Mouse (Mus musculus) heart, postnatal 25 days (tissue): ENCODE results near the gene Hes5. TPM values are rescaled to one million over a fixed set of nuclear protein-coding genes. Genes with fewer than 3 reads are reported as not detected.

Experiments used
- DNase-seq: peaks from one replicate; pipeline ENCODE4 v3.0.0; 2022; ENCODE audit warnings: low spot score
- intact Hi-C: fragments of 180-260 bp; cut with DNase I; formaldehyde crosslinking; loops from one replicate; pipeline ENCODE4 v1.15.1; 2025
- total RNA-seq, 2 experiments: library from RNA; stranded (reverse); gene quantifications; 2 replicates each; pipeline ENCODE4 v1.2.3; 2021

The Hes5 gene
- total RNA-seq, 2 experiments from 2014 or later, result 0.28 TPM; not detected in 1

GRCm38 (mm10) chr4:155006296-155006695 lies 45.6 kb downstream of the Hes5 start:
- intact Hi-C loops, result no loop called here
- no peak for DNase-seq

- intact Hi-C loops, result no loop called here
- DNase-seq, result no peak
These were observed 46.9 kb downstream of the Hes5 start for GRCm38 (mm10) chr4:155007641-155008040.

GRCm38 (mm10) chr4:155008075-155008474 lies 47.4 kb downstream of the Hes5 start:
- intact Hi-C loops, result no loop called here
- no peak for DNase-seq

- no peak for DNase-seq
- intact Hi-C loops, result no loop called here
These were observed 48.5 kb downstream of the Hes5 start for GRCm38 (mm10) chr4:155009216-155009615.

GRCm38 (mm10) chr4:155010870-155011269 lies 50.1 kb downstream of the Hes5 start:
- intact Hi-C loops, result no loop called here
- DNase-seq, result no peak

- DNase-seq, result no peak
- intact Hi-C loops, result no loop called here
These were observed 50.7 kb downstream of the Hes5 start for GRCm38 (mm10) chr4:155011312-155012025.

Other genes with a start within 250 kb of the Hes5 start
- gene Ttc34, start 123.5 kb upstream of the Hes5 start, total RNA-seq, result under 1 TPM in 1 of 2 experiments, not detected in 1; 0.17 TPM
- gene Mmel1, start 91.3 kb upstream of the Hes5 start, total RNA-seq, result under 1 TPM; 0.20 to 0.39 TPM
- 10 to 100 TPM; 74.4 to 76.2 TPM for gene Fam213b, start 61.8 kb upstream of the Hes5 start, total RNA-seq
- 1 to 10 TPM; 3.8 to 6.7 TPM for gene Tnfrsf14, start 32.4 kb upstream of the Hes5 start, total RNA-seq
- 10 to 100 TPM; 45.6 to 46.4 TPM for gene Pank4, start 3.2 kb downstream of the Hes5 start, total RNA-seq
- under 1 TPM in 1 of 2 experiments, not detected in 1; 0.08 TPM for gene Plch2, start 95.9 kb downstream of the Hes5 start, total RNA-seq
- 10 to 100 TPM; 23.9 to 25.7 TPM for gene Pex10, start 106.1 kb downstream of the Hes5 start, total RNA-seq
- 10 to 100 TPM; 66.1 to 68.7 TPM for gene Rer1, start 125.5 kb downstream of the Hes5 start, total RNA-seq
- 1 to 10 TPM; 1.1 to 1.3 TPM for gene Morn1, start 125.7 kb downstream of the Hes5 start, total RNA-seq